In the genomic region with DNA sequence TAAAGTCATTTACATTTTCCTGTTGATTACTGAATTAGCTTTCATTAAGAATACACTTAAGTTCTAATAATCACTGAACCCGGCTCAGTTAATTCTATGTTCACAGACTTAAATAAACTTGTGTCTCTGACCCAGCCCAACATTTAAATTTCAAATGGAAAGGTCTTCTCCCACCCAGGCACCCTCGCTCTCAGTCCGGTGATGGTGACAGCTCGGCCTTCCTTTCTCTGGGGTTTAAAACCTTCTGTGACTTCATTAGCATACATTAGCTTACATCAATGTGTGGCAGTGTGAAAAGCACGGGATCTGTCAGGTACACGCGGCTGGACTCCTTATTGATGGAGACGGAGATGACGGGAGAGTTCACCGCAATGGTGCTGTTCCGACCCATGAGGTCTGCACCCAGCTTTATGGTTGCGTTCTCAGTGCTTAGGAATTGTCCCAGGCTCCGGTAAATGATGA, we compare ENCODE assay signal across 20 mouse cellular contexts.
DNase-seq lines count a peak whose midpoint lies in the region; ATAC-seq and TF ChIP-seq lines count a peak whose summit lies in the region.
"Had no signal": no experiment of that assay in that cellular context is flagged by ENCODE, and none has a peak within 500 bp of the region (broad histone marks: within the 10 kb centered on the region; RNA-seq: fewer than 3 reads in every experiment).

No protein-coding gene starts in this region.

- H3K27me3 ChIP-seq in forebrain, embryonic 11.5 days (ENCODE audit: control insufficient read depth, insufficient read depth, low read length): no peaks in the 10 kb centered on the region
- H3K27me3 ChIP-seq in forebrain, embryonic 10.5 days (ENCODE audit: poor library complexity, severe bottlenecking): no peaks in the 10 kb centered on the region
- H3K27me3 ChIP-seq in midbrain, embryonic 10.5 days (ENCODE audit: low read depth, poor library complexity, severe bottlenecking): no peaks in the 10 kb centered on the region
- no peaks in the 10 kb centered on the region for H3K27me3 ChIP-seq in midbrain, postnatal 0 days (ENCODE audit: insufficient read depth, low read length)
- no peaks in the 10 kb centered on the region for H3K27me3 ChIP-seq in midbrain, embryonic 11.5 days (ENCODE audit: control insufficient read depth, insufficient read depth, low read length)
- no peaks in the 10 kb centered on the region for H3K27me3 ChIP-seq in neural tube, embryonic 15.5 days (replicated peaks)
- H3K27me3 ChIP-seq: kidney, embryonic 15.5 days; liver, embryonic 12.5 days; stomach, embryonic 15.5 days had no signal

- ATAC-seq in forebrain, embryonic 11.5 days (replicated peaks; ENCODE audit: low FRiP score): peak; percentile 68
- no peak for ATAC-seq in midbrain, postnatal 0 days (ENCODE audit: low FRiP score)
- ATAC-seq in midbrain, embryonic 11.5 days (ENCODE audit: low FRiP score): peak; percentile 73
- 0 out of 2 replicates have a peak, but pooled peaks have one; percentile 14 for ATAC-seq in neural tube, embryonic 15.5 days (ENCODE audit: low FRiP score)
- ATAC-seq: intestine, postnatal 0 days; liver, embryonic 12.5 days had no signal

- peaks cover 13% of the 10 kb centered on the region for H3K36me3 ChIP-seq in forebrain, embryonic 11.5 days (ENCODE audit: control insufficient read depth, insufficient read depth, low read length)
- H3K36me3 ChIP-seq in forebrain, embryonic 10.5 days (replicated peaks): peaks cover 81% of the 10 kb centered on the region
- H3K36me3 ChIP-seq in midbrain, embryonic 10.5 days: peaks cover 75% of the 10 kb centered on the region
- peaks cover 19% of the 10 kb centered on the region for H3K36me3 ChIP-seq in midbrain, postnatal 0 days (ENCODE audit: insufficient read depth, low read length)
- H3K36me3 ChIP-seq in midbrain, embryonic 11.5 days (ENCODE audit: control insufficient read depth, insufficient read depth, low read length): peaks cover 19% of the 10 kb centered on the region
- H3K36me3 ChIP-seq in neural tube, embryonic 15.5 days: peaks cover 33% of the 10 kb centered on the region

- H3K4me3 ChIP-seq in forebrain, embryonic 11.5 days (ENCODE audit: low read depth, low read length): no peak overlapping the region
- H3K4me3 ChIP-seq in forebrain, embryonic 10.5 days: no peak overlapping the region
- no peak overlapping the region for H3K4me3 ChIP-seq in midbrain, embryonic 10.5 days
- H3K4me3 ChIP-seq in midbrain, postnatal 0 days (ENCODE audit: low read depth, low read length): no peak overlapping the region
- H3K4me3 ChIP-seq in midbrain, embryonic 11.5 days (ENCODE audit: low read depth, low read length): no peak overlapping the region
- H3K4me3 ChIP-seq in neural tube, embryonic 15.5 days (replicated peaks): no peak overlapping the region
- no peak overlapping the region for H3K4me3 ChIP-seq in left cerebral cortex, adult 2 months
- H3K4me3 ChIP-seq: embryonic facial prominence, embryonic 10.5 days; gastrocnemius, adult 2 months; kidney, embryonic 15.5 days; liver, embryonic 12.5 days; stomach, embryonic 15.5 days had no signal

- 60% methylated on average over 13 of the region's 13 CpGs for WGBS in forebrain, embryonic 11.5 days
- WGBS in forebrain, embryonic 10.5 days: 83% methylated on average over 13 of the region's 13 CpGs
- WGBS in midbrain, embryonic 10.5 days: 72% methylated on average over 13 of the region's 13 CpGs
- 37% methylated on average over 13 of the region's 13 CpGs for WGBS in midbrain, postnatal 0 days
- 52% methylated on average over 13 of the region's 13 CpGs for WGBS in midbrain, embryonic 11.5 days
- WGBS in neural tube, embryonic 15.5 days: 37% methylated on average over 13 of the region's 13 CpGs

- H3K27ac ChIP-seq in forebrain, embryonic 11.5 days (ENCODE audit: low read depth, low read length): no peak overlapping the region
- H3K27ac ChIP-seq in forebrain, embryonic 10.5 days: no peak overlapping the region
- peak overlapping the region; percentile 42; the same call in 1 of the 2 replicates for H3K27ac ChIP-seq in midbrain, embryonic 10.5 days (replicated peaks)
- no peak overlapping the region for H3K27ac ChIP-seq in midbrain, postnatal 0 days (ENCODE audit: low read depth, low read length)
- peak overlapping the region; percentile 30; the same call in 1 of the 2 replicates for H3K27ac ChIP-seq in midbrain, embryonic 11.5 days (ENCODE audit: low read depth, low read length)
- peak overlapping the region; percentile 58 for H3K27ac ChIP-seq in neural tube, embryonic 15.5 days (replicated peaks)
- H3K27ac ChIP-seq in left cerebral cortex, adult 2 months: no peak overlapping the region
- H3K27ac ChIP-seq: embryonic facial prominence, embryonic 10.5 days; gastrocnemius, adult 2 months; kidney, embryonic 15.5 days; liver, embryonic 12.5 days; stomach, embryonic 15.5 days had no signal

- DNase-seq in forebrain, embryonic 11.5 days (ENCODE audit: low spot score): no peak
- no peak for DNase-seq in forebrain, embryonic 10.5 days (ENCODE audit: extremely low spot score, low spot score)
- no peak for DNase-seq in midbrain, embryonic 10.5 days (ENCODE audit: low spot score)
- DNase-seq in midbrain, postnatal 0 days (ENCODE audit: low spot score): no peak
- no peak for DNase-seq in midbrain, embryonic 11.5 days (ENCODE audit: low spot score, missing footprints)
- no peak for DNase-seq in left cerebral cortex, adult 2 months (ENCODE audit: extremely low spot score in 1 of 2, low spot score in 2 of 2)
- no peak for DNase-seq in lung, postnatal 10 days
- DNase-seq: adrenal gland, postnatal 36 days; cerebellum, adult 2 months; gastrocnemius, adult 2 months; heart, postnatal 36 days; lung, adult 2 months; right cerebral cortex, postnatal 14 days; thymus, adult 18-20 months had no signal

- intact Hi-C loops in left cerebral cortex, adult 2 months (cut with DNase I): no loop called here

- peaks cover 4% of the 10 kb centered on the region; the same call in 1 of the 2 replicates for H3K4me1 ChIP-seq in forebrain, embryonic 11.5 days (replicated peaks; ENCODE audit: control insufficient read depth, insufficient read depth, low read length)
- peaks cover 27% of the 10 kb centered on the region for H3K4me1 ChIP-seq in forebrain, embryonic 10.5 days
- H3K4me1 ChIP-seq in midbrain, embryonic 10.5 days: peaks cover 33% of the 10 kb centered on the region
- H3K4me1 ChIP-seq in midbrain, postnatal 0 days (ENCODE audit: insufficient read depth, low read length): 0 out of 2 replicates have a peak, but pooled peaks cover 5% of the 10 kb centered on the region
- H3K4me1 ChIP-seq in midbrain, embryonic 11.5 days (ENCODE audit: control insufficient read depth, insufficient read depth, low read length): peaks cover 10% of the 10 kb centered on the region
- peaks cover 21% of the 10 kb centered on the region for H3K4me1 ChIP-seq in neural tube, embryonic 15.5 days
- H3K4me1 ChIP-seq: embryonic facial prominence, embryonic 10.5 days; stomach, embryonic 15.5 days had no signal

- H3K9ac ChIP-seq in forebrain, embryonic 11.5 days (ENCODE audit: low read length): no peak overlapping the region
- no peak overlapping the region for H3K9ac ChIP-seq in midbrain, postnatal 0 days (replicated peaks; ENCODE audit: low read length, poor library complexity, severe bottlenecking)
- no peak overlapping the region for H3K9ac ChIP-seq in midbrain, embryonic 11.5 days (ENCODE audit: low read length)
- no peak overlapping the region for H3K9ac ChIP-seq in neural tube, embryonic 15.5 days (replicated peaks)
- H3K9ac ChIP-seq: kidney, embryonic 15.5 days; liver, embryonic 12.5 days; stomach, embryonic 15.5 days had no signal

- H3K9me3 ChIP-seq in forebrain, embryonic 11.5 days (ENCODE audit: control insufficient read depth, low read length): no peaks in the 10 kb centered on the region
- H3K9me3 ChIP-seq in forebrain, embryonic 10.5 days: no peaks in the 10 kb centered on the region
- no peaks in the 10 kb centered on the region for H3K9me3 ChIP-seq in midbrain, embryonic 10.5 days (replicated peaks)
- no peaks in the 10 kb centered on the region for H3K9me3 ChIP-seq in midbrain, postnatal 0 days (ENCODE audit: low read length)
- no peaks in the 10 kb centered on the region for H3K9me3 ChIP-seq in midbrain, embryonic 11.5 days (ENCODE audit: control insufficient read depth, low read length)
- H3K9me3 ChIP-seq in neural tube, embryonic 15.5 days (replicated peaks): no peaks in the 10 kb centered on the region
- H3K9me3 ChIP-seq: embryonic facial prominence, embryonic 10.5 days; kidney, embryonic 15.5 days; liver, embryonic 12.5 days; stomach, embryonic 15.5 days had no signal

- H3K4me2 ChIP-seq in forebrain, embryonic 11.5 days (ENCODE audit: low read depth, low read length, severe bottlenecking): no peak overlapping the region
- no peak overlapping the region; the same call in 1 of the 2 replicates for H3K4me2 ChIP-seq in midbrain, postnatal 0 days (ENCODE audit: low read depth, low read length, poor library complexity, severe bottlenecking)
- no peak overlapping the region for H3K4me2 ChIP-seq in midbrain, embryonic 11.5 days
- no peak overlapping the region for H3K4me2 ChIP-seq in neural tube, embryonic 15.5 days
- H3K4me2 ChIP-seq: kidney, embryonic 15.5 days; liver, embryonic 12.5 days; stomach, embryonic 15.5 days had no signal

- TF ChIP-seq CTCF in midbrain, postnatal 0 days (IDR thresholded peaks at IDR 0.05): no peak
- no peak for TF ChIP-seq CTCF in left cerebral cortex, adult 2 months (IDR thresholded peaks at IDR 0.05)

Comparison
In these comparisons a context has a peak if more than half of its experiments do, and no peak if none do; other contexts are left out.
1. H3K27ac ChIP-seq: peak in midbrain, embryonic 10.5 days (single experiment), midbrain, embryonic 11.5 days (single experiment) and neural tube, embryonic 15.5 days (single experiment); none in forebrain, embryonic 11.5 days (single experiment), forebrain, embryonic 10.5 days (single experiment), midbrain, postnatal 0 days (single experiment) and left cerebral cortex, adult 2 months (single experiment).